Mouse (Mus musculus) ZHBTc4 (cell line): ENCODE results near the gene Ccdc144b.
A peak's percentile ranks its signal among the peaks of the same experiment; 100 is the strongest.

Experiments used
- DNase-seq: peaks from one replicate; pipeline ENCODE4 v3.0.0-alpha.2; 2011; ENCODE audit warnings: low read depth, low spot score

Ccdc144b gene

GRCm38 (mm10) chr3:36053447-36053846, at the start of gene Ccdc144b:
Gene Ccdc144b (minus strand): TSS chr3:36053547.
- DNase-seq: no peak

- peak; percentile 64 for DNase-seq
Measured at GRCm38 (mm10) chr3:36095371-36095770, 42.0 kb upstream of the Ccdc144b start.

GRCm38 (mm10) chr3:36087591-36087990, 34.2 kb upstream of the Ccdc144b start:
- DNase-seq: no peak

- no peak for DNase-seq
Measured at GRCm38 (mm10) chr3:36085394-36085793, 32.0 kb upstream of the Ccdc144b start.

- DNase-seq: no peak
Measured at GRCm38 (mm10) chr3:36083381-36083780, 30.0 kb upstream of the Ccdc144b start.

GRCm38 (mm10) chr3:36082843-36083242, 29.5 kb upstream of the Ccdc144b start:
- DNase-seq: no peak

GRCm38 (mm10) chr3:36080741-36081140, 27.4 kb upstream of the Ccdc144b start:
- no peak for DNase-seq

- no peak for DNase-seq
Measured at GRCm38 (mm10) chr3:36079886-36080285, 26.5 kb upstream of the Ccdc144b start.

- no peak for DNase-seq
Measured at GRCm38 (mm10) chr3:36077386-36077785, 24.0 kb upstream of the Ccdc144b start.

GRCm38 (mm10) chr3:36075466-36075865, 22.1 kb upstream of the Ccdc144b start:
- peak; percentile 35 for DNase-seq

- DNase-seq: no peak
Measured at GRCm38 (mm10) chr3:36074231-36074630, 20.9 kb upstream of the Ccdc144b start.

- no peak for DNase-seq
Measured at GRCm38 (mm10) chr3:36071047-36071446, 17.7 kb upstream of the Ccdc144b start.

GRCm38 (mm10) chr3:36070436-36070835, 17.1 kb upstream of the Ccdc144b start:
- no peak for DNase-seq

- DNase-seq: no peak
Measured at GRCm38 (mm10) chr3:36067731-36068130, 14.4 kb upstream of the Ccdc144b start.

- DNase-seq: peak; percentile 96
Measured at GRCm38 (mm10) chr3:36065843-36066651, 12.7 kb upstream of the Ccdc144b start, which contains the start of gene Acad9. Gene Acad9 (plus strand): TSS chr3:36065979.

- no peak for DNase-seq
Measured at GRCm38 (mm10) chr3:36065166-36065565, 11.8 kb upstream of the Ccdc144b start.

GRCm38 (mm10) chr3:36064592-36065061, 11.3 kb upstream of the Ccdc144b start:
- DNase-seq: no peak

- peak; percentile 77 for DNase-seq
Measured at GRCm38 (mm10) chr3:36060096-36060850, 6.9 kb upstream of the Ccdc144b start.

GRCm38 (mm10) chr3:36049106-36049505, 4.2 kb downstream of the Ccdc144b start:
- no peak for DNase-seq

- no peak for DNase-seq
Measured at GRCm38 (mm10) chr3:36045086-36045485, 8.3 kb downstream of the Ccdc144b start.

GRCm38 (mm10) chr3:36044520-36044919, 8.8 kb downstream of the Ccdc144b start:
- DNase-seq: no peak

- no peak for DNase-seq
Measured at GRCm38 (mm10) chr3:36031740-36032510, 21.4 kb downstream of the Ccdc144b start.
